Mouse (Mus musculus) intestine, embryonic 15.5 days (tissue): ENCODE results near the gene Nf1. TPM values are rescaled to one million over a fixed set of nuclear protein-coding genes. Genes with fewer than 3 reads are reported as not detected.

Experiments used
- ATAC-seq: fragments of 200-750 bp; cut with Nextera tagmentation; 2 replicates; pipeline ENCODE4 v1.8.0; 2017; ENCODE audit warnings: moderate TSS enrichment, moderate library complexity
- H3K27ac ChIP-seq: fragments of 300-500 bp; sonication (generic); 2 replicates; pipeline ENCODE4 v1.5.1; 2015; ENCODE audit warnings: mild to moderate bottlenecking, inconsistent platforms
- H3K27me3 ChIP-seq: fragments of 300-500 bp; sonication (generic); replicated peaks from 2 replicates; pipeline ENCODE4 v1.6.1; 2015; ENCODE audit warnings: inconsistent platforms
- H3K36me3 ChIP-seq: fragments of 300-500 bp; sonication (generic); 2 replicates; pipeline ENCODE4 v1.6.1; 2015; ENCODE audit warnings: inconsistent platforms
- H3K4me1 ChIP-seq: fragments of 300-500 bp; sonication (generic); replicated peaks from 2 replicates; pipeline ENCODE4 v1.6.1; 2015; ENCODE audit warnings: inconsistent platforms
- H3K4me2 ChIP-seq: fragments of 300-500 bp; sonication (generic); replicated peaks from 2 replicates; pipeline ENCODE4 v1.6.1; 2015; ENCODE audit warnings: mild to moderate bottlenecking, inconsistent platforms
- H3K4me3 ChIP-seq: fragments of 300-500 bp; sonication (generic); replicated peaks from 2 replicates; pipeline ENCODE4 v1.5.1; 2015; ENCODE audit warnings: inconsistent platforms
- H3K9ac ChIP-seq: fragments of 300-500 bp; sonication (generic); 2 replicates; pipeline ENCODE4 v1.6.1; 2015; ENCODE audit warnings: inconsistent platforms
- H3K9me3 ChIP-seq: fragments of 300-500 bp; sonication (generic); 2 replicates; pipeline ENCODE4 v1.6.1; 2016; ENCODE audit warnings: inconsistent platforms
- WGBS: fragments of 180-500 bp; shearing (Covaris S2); methylation state at CpG from one replicate; pipeline ENCODE4 v1.1.7; 2015; 5-methylcytosine and 5-hydroxymethylcytosine counted together
- polyA plus RNA-seq: library from polyadenylated mRNA; unstranded; fragments of >200 nt; fragmentation: Nextera tagmentation; extraction: Ambion mirVana; gene quantifications from 2 replicates; pipeline ENCODE4 v1.2.1, GENCODE M21; 2015

Nf1 gene
- polyA plus RNA-seq, 1 experiment from 2014 or later = 4.7 TPM

- Histone ChIP-seq H3K4me1 (peaks cover 22% of the 10 kb centered on the region), H3K9me3 (no peaks in the 10 kb centered on the region), H3K27ac (no peak overlapping the region), H3K36me3 (no peaks in the 10 kb centered on the region), H3K4me3 (no peak overlapping the region), H3K9ac (no peak overlapping the region), H3K27me3 (no peaks in the 10 kb centered on the region), H3K4me2 (no peak overlapping the region)
- ATAC-seq = no peak
- 56% methylated on average over 5 of the region's 5 CpGs for WGBS
These were observed 276.4 kb downstream of the Nf1 start for GRCm38 (mm10) chr11:79615871-79616270.

GRCm38 (mm10) chr11:79617991-79618390 lies 278.5 kb downstream of the Nf1 start:
- no peaks in the 10 kb centered on the region for H3K9me3 ChIP-seq
- peaks cover 2% of the 10 kb centered on the region; the same call in 1 of the 2 replicates for H3K4me1 ChIP-seq
- no peak overlapping the region for H3K4me2 ChIP-seq
- WGBS = 83% methylated on average over 8 of the region's 8 CpGs
- no peak overlapping the region for H3K4me3 ChIP-seq
- ATAC-seq = no peak
- H3K9ac ChIP-seq = no peak overlapping the region
- H3K27me3 ChIP-seq = no peaks in the 10 kb centered on the region
- no peaks in the 10 kb centered on the region for H3K36me3 ChIP-seq
- no peak overlapping the region for H3K27ac ChIP-seq

- H3K4me1 ChIP-seq = no peaks in the 10 kb centered on the region
- H3K4me2 ChIP-seq = no peak overlapping the region
- H3K9me3 ChIP-seq = no peaks in the 10 kb centered on the region
- H3K9ac ChIP-seq = no peak overlapping the region
- H3K27me3 ChIP-seq = no peaks in the 10 kb centered on the region
- no peaks in the 10 kb centered on the region for H3K36me3 ChIP-seq
- no peak overlapping the region for H3K4me3 ChIP-seq
- 66% methylated on average over 5 of the region's 5 CpGs for WGBS
- H3K27ac ChIP-seq = no peak overlapping the region
- ATAC-seq = no peak
These were observed 283.5 kb downstream of the Nf1 start for GRCm38 (mm10) chr11:79623029-79623428.

GRCm38 (mm10) chr11:79624801-79625302 lies 285.4 kb downstream of the Nf1 start:
- Histone ChIP-seq H3K4me1 (no peaks in the 10 kb centered on the region), H3K9me3 (no peaks in the 10 kb centered on the region), H3K27ac (no peak overlapping the region), H3K4me2 (no peak overlapping the region), H3K27me3 (no peaks in the 10 kb centered on the region), H3K4me3 (no peak overlapping the region), H3K9ac (no peak overlapping the region), H3K36me3 (no peaks in the 10 kb centered on the region)
- WGBS = 20% methylated on average over 4 of the region's 4 CpGs
- ATAC-seq = no peak

- H3K27ac ChIP-seq = no peak overlapping the region
These were observed 289.2 kb downstream of the Nf1 start for GRCm38 (mm10) chr11:79628716-79629115.

GRCm38 (mm10) chr11:79629752-79630374 lies 290.4 kb downstream of the Nf1 start:
- no peak overlapping the region for H3K9ac ChIP-seq
- H3K9me3 ChIP-seq = no peaks in the 10 kb centered on the region
- H3K27ac ChIP-seq = no peak overlapping the region
- no peak for ATAC-seq
- no peaks in the 10 kb centered on the region for H3K4me1 ChIP-seq
- WGBS = 73% methylated on average over 7 of the region's 7 CpGs
- H3K27me3 ChIP-seq = no peaks in the 10 kb centered on the region
- no peak overlapping the region for H3K4me2 ChIP-seq
- H3K4me3 ChIP-seq = no peak overlapping the region
- no peaks in the 10 kb centered on the region for H3K36me3 ChIP-seq

More at GRCm38 (mm10) chr11:79628716-79629115, 289.2 kb downstream of the Nf1 start:
- WGBS = 73% methylated on average over 3 of the region's 3 CpGs
- Histone ChIP-seq H3K4me3 (no peak overlapping the region), H3K4me2 (no peak overlapping the region), H3K27me3 (no peaks in the 10 kb centered on the region), H3K36me3 (no peaks in the 10 kb centered on the region), H3K9ac (no peak overlapping the region), H3K9me3 (no peaks in the 10 kb centered on the region), H3K4me1 (no peaks in the 10 kb centered on the region)
- no peak for ATAC-seq

- Histone ChIP-seq H3K27me3 (no peaks in the 10 kb centered on the region), H3K4me1 (no peaks in the 10 kb centered on the region), H3K4me3 (no peak overlapping the region), H3K36me3 (no peaks in the 10 kb centered on the region), H3K9ac (no peak overlapping the region), H3K27ac (no peak overlapping the region), H3K9me3 (no peaks in the 10 kb centered on the region), H3K4me2 (no peak overlapping the region)
- no peak for ATAC-seq
- WGBS = 68% methylated on average over 6 of the region's 6 CpGs
These were observed 291.0 kb downstream of the Nf1 start for GRCm38 (mm10) chr11:79630521-79630920.

Other genes with a start within 250 kb of the Nf1 start
- 3.5 and 4.4 TPM in 2 replicates for gene Ksr1, start 193.3 kb upstream of the Nf1 start, polyA plus RNA-seq
- 166 and 207 TPM in 2 replicates for gene Wsb1, start 85.0 kb upstream of the Nf1 start, polyA plus RNA-seq
- gene Gm9964, start 42.8 kb upstream of the Nf1 start, polyA plus RNA-seq = not detected in 2 replicates
- 0.19 and 0.34 TPM in 2 replicates for gene Omg, start 164.4 kb downstream of the Nf1 start, polyA plus RNA-seq
- 0.42 and 1.2 TPM in 2 replicates for gene Evi2b, start 184.1 kb downstream of the Nf1 start, polyA plus RNA-seq
- 0.40 and 0.51 TPM in 2 replicates for gene Evi2, start 190.9 kb downstream of the Nf1 start, polyA plus RNA-seq
- 3.2 and 3.7 TPM in 2 replicates for gene Evi2a, start 190.9 kb downstream of the Nf1 start, polyA plus RNA-seq